Mouse (Mus musculus): ENCODE results near the gene Cyp4a32. TPM values are rescaled to one million over a fixed set of nuclear protein-coding genes. Genes with fewer than 3 reads are reported as not detected.

Gene Cyp4a32
- polyA plus RNA-seq, 1 experiment from 2014 or later: not detected

Other genes starting within 250 kb of the Cyp4a32 start
- not detected in 2 replicates for gene Cyp4a12b, start 189.3 kb upstream of the Cyp4a32 start, polyA plus RNA-seq (2015; fragmentation: Nextera tagmentation; extraction: Ambion mirVana)
- not detected in 2 replicates for gene Cyp4a30b, start 148.4 kb upstream of the Cyp4a32 start, polyA plus RNA-seq (2015; fragmentation: Nextera tagmentation; extraction: Ambion mirVana)
- gene Cyp4a14, start 104.8 kb upstream of the Cyp4a32 start, polyA plus RNA-seq (2015; fragmentation: Nextera tagmentation; extraction: Ambion mirVana): not detected in 2 replicates
- gene Cyp4a10, start 82.7 kb upstream of the Cyp4a32 start, polyA plus RNA-seq (2015; fragmentation: Nextera tagmentation; extraction: Ambion mirVana): not detected in 2 replicates
- not detected in 2 replicates for gene Cyp4a31, start 37.3 kb upstream of the Cyp4a32 start, polyA plus RNA-seq (2015; fragmentation: Nextera tagmentation; extraction: Ambion mirVana)
- gene Cyp4b1, start 46.8 kb downstream of the Cyp4a32 start, polyA plus RNA-seq (2015; fragmentation: Nextera tagmentation; extraction: Ambion mirVana): 0.38 and 0.42 TPM in 2 replicates
- gene Efcab14, start 136.8 kb downstream of the Cyp4a32 start, polyA plus RNA-seq (2015; fragmentation: Nextera tagmentation; extraction: Ambion mirVana): 20.6 and 21.3 TPM in 2 replicates
- gene Tex38, start 180.0 kb downstream of the Cyp4a32 start, polyA plus RNA-seq (2015; fragmentation: Nextera tagmentation; extraction: Ambion mirVana): 0.29 TPM in 1 of 2 replicates, not detected in the other
- 37.3 and 41.8 TPM in 2 replicates for gene Atpaf1, start 183.8 kb downstream of the Cyp4a32 start, polyA plus RNA-seq (2015; fragmentation: Nextera tagmentation; extraction: Ambion mirVana)
- 4.8 and 6.4 TPM in 2 replicates for gene Mob3c, start 227.1 kb downstream of the Cyp4a32 start, polyA plus RNA-seq (2015; fragmentation: Nextera tagmentation; extraction: Ambion mirVana)
- gene Mknk1, start 238.2 kb downstream of the Cyp4a32 start, polyA plus RNA-seq (2015; fragmentation: Nextera tagmentation; extraction: Ambion mirVana): 21.3 and 23.7 TPM in 2 replicates

Measured in hindbrain, embryonic 13.5 days (tissue).